Mouse (Mus musculus): Measurements from ENCODE around the gene Faap24. TPM values are rescaled to one million over a fixed set of nuclear protein-coding genes. Genes with fewer than 3 reads are reported as not detected.

Gene Faap24
- polyA plus RNA-seq (2015; fragmentation: Nextera tagmentation; extraction: Ambion mirVana) = 15.0 and 17.1 TPM in 2 replicates

DNA sequence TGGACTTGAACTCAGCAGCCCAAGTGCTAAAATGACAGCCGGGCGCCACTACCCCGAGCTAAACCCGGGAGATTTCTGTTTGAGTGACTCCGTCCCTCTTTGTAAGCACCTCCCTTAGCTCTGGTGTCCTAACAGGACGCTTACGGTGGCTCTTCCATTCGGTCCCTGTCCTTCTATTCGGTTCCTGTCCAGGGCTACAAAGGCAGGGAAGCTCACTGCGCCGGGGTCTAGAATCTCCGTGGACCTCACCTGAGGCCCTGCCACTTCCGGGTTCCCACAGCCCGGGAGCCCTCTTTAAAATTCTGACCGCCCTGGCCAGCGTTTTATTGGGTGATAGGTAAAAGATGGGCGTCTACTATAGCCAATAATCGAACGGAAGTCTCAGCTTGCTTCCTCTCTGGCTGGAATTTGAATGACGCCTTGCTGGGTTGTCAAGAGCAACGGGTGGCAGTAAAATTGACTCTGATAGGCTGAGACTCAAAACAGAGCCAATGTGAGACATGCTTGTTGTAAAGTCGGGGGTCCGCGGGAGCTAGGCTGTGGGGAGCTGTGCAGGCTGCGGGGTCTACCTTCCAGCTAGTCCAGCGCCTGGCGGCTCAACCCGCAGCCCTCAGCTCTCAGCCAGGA lies at the start of gene Faap24, which contains the start of gene Cep89:
Faap24 (minus strand) TSS at position 295 of the 627 bp plus-strand sequence.
Cep89 (plus strand) TSS at position 494 of the 627 bp plus-strand sequence.
- peak; percentile 95 for ATAC-seq (ENCODE audit: low read depth)
- Histone ChIP-seq H3K4me3 (ENCODE audit: low read depth, low read length) (peak within 1 kb of the TSS; percentile 86), H3K27ac (ENCODE audit: low read length) (peak within 1 kb of the TSS; percentile 71), H3K36me3 (ENCODE audit: control insufficient read depth, insufficient read depth) (peaks cover 17% of the 10 kb centered on the region), H3K9ac (ENCODE audit: low read depth, low read length) (peak within 1 kb of the TSS; percentile 79), H3K27me3 (ENCODE audit: control insufficient read depth, insufficient read depth, low read depth, low read length) (no peaks in the 10 kb centered on the region), H3K9me3 (replicated peaks; ENCODE audit: control insufficient read depth, low read length) (no peaks in the 10 kb centered on the region), H3K4me2 (ENCODE audit: low read depth, low read length) (peak within 1 kb of the TSS; percentile 79), H3K4me1 (ENCODE audit: control insufficient read depth, low read depth, low read length) (peaks cover 22% of the 10 kb centered on the region)
- under 1% methylated on average over 28 of the region's 28 CpGs for WGBS (ENCODE audit: insufficient replicate concordance)

DNA sequence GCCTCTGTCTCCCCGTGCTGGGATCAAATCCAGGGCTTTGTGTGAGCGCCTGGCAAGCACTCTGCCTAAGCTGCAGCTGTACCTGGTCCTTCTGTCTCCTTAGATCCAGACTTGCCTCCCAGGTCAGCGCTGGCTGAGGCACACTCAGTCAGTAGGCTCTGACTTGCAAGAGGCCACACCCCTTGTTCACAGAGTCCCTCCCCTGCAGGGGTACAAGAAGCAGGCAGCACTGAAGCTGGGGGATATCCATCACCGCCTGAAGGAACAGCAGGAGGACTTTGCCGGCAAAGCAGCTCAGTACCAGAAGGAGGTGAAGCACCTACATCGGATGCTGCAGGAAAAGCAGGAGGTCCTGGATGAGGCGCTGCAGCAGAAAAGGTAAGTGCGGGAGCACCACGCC lies 38.6 kb upstream of the Faap24 start:
- WGBS (ENCODE audit: insufficient replicate concordance) = 76% methylated on average over 9 of the region's 9 CpGs

DNA sequence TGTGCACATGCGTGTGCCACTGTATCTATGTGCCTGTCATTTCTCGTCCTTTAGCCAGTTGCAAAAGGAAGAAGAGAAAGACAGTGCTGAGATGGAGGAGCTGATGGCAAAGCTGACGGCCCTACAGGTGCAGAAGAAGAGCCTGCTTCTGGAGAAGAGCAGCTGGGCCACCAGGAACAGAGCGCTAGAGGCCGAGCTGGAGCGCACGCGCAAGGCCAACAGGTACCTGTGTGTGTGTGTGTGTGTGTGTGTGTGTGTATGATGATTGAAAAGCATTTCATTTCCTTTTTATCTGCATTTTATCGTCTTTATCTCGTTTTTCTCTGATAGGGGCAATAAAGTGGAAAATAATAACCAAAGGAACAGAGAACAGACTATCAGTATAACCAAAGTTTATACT lies 31.5 kb upstream of the Faap24 start:
- ATAC-seq (ENCODE audit: low read depth) = no peak
- no peaks in the 10 kb centered on the region for H3K9me3 ChIP-seq (replicated peaks; ENCODE audit: control insufficient read depth, low read length)
- H3K4me1 ChIP-seq (ENCODE audit: control insufficient read depth, low read depth, low read length) = no peaks in the 10 kb centered on the region
- 78% methylated on average over 10 of the region's 10 CpGs for WGBS (ENCODE audit: insufficient replicate concordance)
- no peak overlapping the region for H3K27ac ChIP-seq (ENCODE audit: low read length)
- no peaks in the 10 kb centered on the region for H3K27me3 ChIP-seq (ENCODE audit: control insufficient read depth, insufficient read depth, low read depth, low read length)
- H3K4me2 ChIP-seq (ENCODE audit: low read depth, low read length) = no peak overlapping the region
- peaks cover 22% of the 10 kb centered on the region for H3K36me3 ChIP-seq (ENCODE audit: control insufficient read depth, insufficient read depth)
- H3K9ac ChIP-seq (ENCODE audit: low read depth, low read length) = no peak overlapping the region
- H3K4me3 ChIP-seq (ENCODE audit: low read depth, low read length) = no peak overlapping the region

More for the DNA sequence above, 38.6 kb upstream of the Faap24 start:
- H3K27ac ChIP-seq (ENCODE audit: low read length) = no peak overlapping the region
- no peak overlapping the region for H3K9ac ChIP-seq (ENCODE audit: low read depth, low read length)
- H3K27me3 ChIP-seq (ENCODE audit: control insufficient read depth, insufficient read depth, low read depth, low read length) = no peaks in the 10 kb centered on the region
- no peak for ATAC-seq (ENCODE audit: low read depth)
- no peak overlapping the region for H3K4me3 ChIP-seq (ENCODE audit: low read depth, low read length)
- peaks cover 22% of the 10 kb centered on the region for H3K36me3 ChIP-seq (ENCODE audit: control insufficient read depth, insufficient read depth)
- no peak overlapping the region for H3K4me2 ChIP-seq (ENCODE audit: low read depth, low read length)
- H3K4me1 ChIP-seq (ENCODE audit: control insufficient read depth, low read depth, low read length) = no peaks in the 10 kb centered on the region
- H3K9me3 ChIP-seq (replicated peaks; ENCODE audit: control insufficient read depth, low read length) = no peaks in the 10 kb centered on the region

DNA sequence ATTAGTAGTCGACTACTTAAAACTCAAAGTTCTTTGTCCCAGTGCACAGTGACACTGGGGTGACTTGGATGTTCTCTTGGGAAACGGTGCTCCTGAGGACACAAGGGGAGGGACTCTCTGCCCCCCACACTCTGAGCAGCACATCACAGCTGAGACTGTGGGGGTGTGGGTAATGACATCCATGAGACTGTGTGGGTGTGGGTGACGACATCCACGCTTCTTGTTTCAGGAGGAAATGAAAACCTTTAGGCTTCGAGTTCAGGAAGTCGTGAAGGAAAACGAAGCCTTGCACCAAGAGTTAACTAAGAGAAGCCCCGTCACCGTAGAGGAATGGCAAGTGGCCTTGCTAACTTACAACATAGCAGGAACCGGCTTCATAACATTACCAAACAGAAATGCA lies 26.4 kb upstream of the Faap24 start:
- Histone ChIP-seq H3K27ac (ENCODE audit: low read length) (no peak overlapping the region), H3K27me3 (ENCODE audit: control insufficient read depth, insufficient read depth, low read depth, low read length) (no peaks in the 10 kb centered on the region), H3K4me2 (ENCODE audit: low read depth, low read length) (no peak overlapping the region), H3K9me3 (replicated peaks; ENCODE audit: control insufficient read depth, low read length) (no peaks in the 10 kb centered on the region), H3K4me3 (ENCODE audit: low read depth, low read length) (no peak overlapping the region), H3K9ac (ENCODE audit: low read depth, low read length) (no peak overlapping the region), H3K36me3 (ENCODE audit: control insufficient read depth, insufficient read depth) (peaks cover 5% of the 10 kb centered on the region; the same call in 1 of the 2 replicates), H3K4me1 (ENCODE audit: control insufficient read depth, low read depth, low read length) (no peaks in the 10 kb centered on the region)
- 74% methylated on average over 10 of the region's 10 CpGs for WGBS (ENCODE audit: insufficient replicate concordance)
- no peak for ATAC-seq (ENCODE audit: low read depth)

DNA sequence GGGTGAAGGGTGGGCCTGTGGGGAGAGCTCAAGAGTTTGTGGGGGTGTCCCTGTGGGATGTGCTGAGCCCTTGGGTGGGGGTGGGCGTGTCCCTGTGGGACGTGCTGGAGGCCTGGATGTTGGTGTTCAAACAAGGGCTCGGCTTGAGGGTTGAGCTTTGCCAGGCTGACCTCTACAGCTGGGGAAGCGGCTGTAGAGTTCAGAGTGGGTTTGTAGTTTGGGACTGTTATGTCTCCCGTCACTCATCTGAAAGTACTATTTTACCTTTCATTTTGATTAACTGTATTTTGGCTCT lies 20.0 kb upstream of the Faap24 start:
- H3K27ac ChIP-seq (ENCODE audit: low read length) = no peak overlapping the region
- H3K36me3 ChIP-seq (ENCODE audit: control insufficient read depth, insufficient read depth) = peaks cover 2% of the 10 kb centered on the region; the same call in 1 of the 2 replicates
- no peak for ATAC-seq (ENCODE audit: low read depth)
- no peaks in the 10 kb centered on the region for H3K27me3 ChIP-seq (ENCODE audit: control insufficient read depth, insufficient read depth, low read depth, low read length)
- H3K4me1 ChIP-seq (ENCODE audit: control insufficient read depth, low read depth, low read length) = no peaks in the 10 kb centered on the region
- no peak overlapping the region for H3K4me3 ChIP-seq (ENCODE audit: low read depth, low read length)
- no peak overlapping the region for H3K4me2 ChIP-seq (ENCODE audit: low read depth, low read length)
- WGBS (ENCODE audit: insufficient replicate concordance) = 64% methylated on average over 5 of the region's 5 CpGs
- H3K9me3 ChIP-seq (replicated peaks; ENCODE audit: control insufficient read depth, low read length) = no peaks in the 10 kb centered on the region
- H3K9ac ChIP-seq (ENCODE audit: low read depth, low read length) = no peak overlapping the region

DNA sequence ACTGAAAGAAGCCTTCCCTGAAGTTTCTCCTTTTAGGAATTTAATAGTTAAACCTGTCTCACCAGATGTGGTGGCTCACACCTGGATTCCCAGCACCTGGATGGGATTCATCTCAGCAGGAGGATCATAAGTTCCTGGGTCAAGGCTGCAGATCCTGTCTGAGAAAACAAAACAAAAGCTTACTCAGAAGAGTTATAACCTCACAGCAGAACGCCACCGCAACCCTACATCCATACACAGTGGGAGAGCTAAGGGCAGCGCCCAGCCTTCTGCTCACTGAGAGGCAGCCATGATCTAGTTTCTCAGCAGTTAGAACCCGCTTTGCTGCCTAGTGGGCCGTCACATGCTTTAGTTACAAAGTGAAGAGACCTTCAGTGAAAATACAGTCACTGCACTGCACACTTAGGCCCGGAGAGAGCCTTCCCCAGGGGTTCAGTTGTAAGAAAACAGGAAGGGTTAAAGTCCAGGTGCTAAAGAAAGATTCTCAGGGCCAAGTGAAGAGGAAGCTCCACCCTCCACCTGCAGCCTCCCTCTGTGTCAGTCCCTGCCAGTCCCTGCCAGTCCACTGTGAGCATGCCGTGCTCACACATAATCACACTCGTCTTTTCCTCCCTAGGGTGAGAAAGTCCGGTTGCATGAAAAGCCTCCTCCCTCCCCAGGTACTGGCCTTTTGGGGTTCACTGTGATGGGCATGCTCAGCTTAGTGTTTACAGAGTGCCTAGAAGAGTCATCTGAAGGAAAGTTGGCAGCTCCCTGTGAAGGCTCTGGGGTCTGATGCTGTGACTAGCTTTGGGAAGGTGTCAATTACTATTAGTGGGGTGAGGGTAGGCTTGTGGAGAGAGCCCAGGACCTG lies 19.4 kb upstream of the Faap24 start:
- Histone ChIP-seq H3K36me3 (ENCODE audit: control insufficient read depth, insufficient read depth) (peaks cover 2% of the 10 kb centered on the region; the same call in 1 of the 2 replicates), H3K27me3 (ENCODE audit: control insufficient read depth, insufficient read depth, low read depth, low read length) (no peaks in the 10 kb centered on the region), H3K9ac (ENCODE audit: low read depth, low read length) (no peak overlapping the region), H3K27ac (ENCODE audit: low read length) (no peak overlapping the region), H3K4me2 (ENCODE audit: low read depth, low read length) (no peak overlapping the region), H3K9me3 (replicated peaks; ENCODE audit: control insufficient read depth, low read length) (no peaks in the 10 kb centered on the region), H3K4me1 (ENCODE audit: control insufficient read depth, low read depth, low read length) (no peaks in the 10 kb centered on the region), H3K4me3 (ENCODE audit: low read depth, low read length) (no peak overlapping the region)
- WGBS (ENCODE audit: insufficient replicate concordance) = 77% methylated on average over 9 of the region's 9 CpGs
- no peak for ATAC-seq (ENCODE audit: low read depth)

DNA sequence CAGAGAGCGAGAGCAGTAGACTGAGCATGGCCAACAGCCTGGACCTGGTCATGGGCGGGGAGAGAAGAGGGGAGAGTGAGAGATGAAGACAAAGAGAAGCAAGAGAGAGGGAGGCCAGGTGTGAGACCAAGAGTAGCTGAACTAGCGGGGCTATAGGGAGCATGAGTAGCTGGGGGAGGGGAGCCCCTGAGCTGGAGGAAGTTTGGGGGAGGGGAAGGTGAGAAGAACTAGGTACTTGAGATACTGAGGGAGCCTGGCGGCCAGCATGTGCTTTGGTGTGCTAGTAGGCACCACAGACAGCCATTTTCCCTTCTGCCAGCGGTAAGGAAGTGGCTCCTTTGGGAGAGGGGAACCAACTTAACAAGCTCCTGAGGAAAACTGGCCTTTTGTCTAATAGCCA lies 18.6 kb upstream of the Faap24 start:
- H3K27ac ChIP-seq (ENCODE audit: low read length) = no peak overlapping the region
- no peak overlapping the region for H3K4me2 ChIP-seq (ENCODE audit: low read depth, low read length)
- H3K9ac ChIP-seq (ENCODE audit: low read depth, low read length) = no peak overlapping the region
- 71% methylated on average over 5 of the region's 5 CpGs for WGBS (ENCODE audit: insufficient replicate concordance)
- ATAC-seq (ENCODE audit: low read depth) = no peak
- no peak overlapping the region for H3K4me3 ChIP-seq (ENCODE audit: low read depth, low read length)
- no peaks in the 10 kb centered on the region for H3K4me1 ChIP-seq (ENCODE audit: control insufficient read depth, low read depth, low read length)
- peaks cover 3% of the 10 kb centered on the region for H3K36me3 ChIP-seq (ENCODE audit: control insufficient read depth, insufficient read depth)
- H3K27me3 ChIP-seq (ENCODE audit: control insufficient read depth, insufficient read depth, low read depth, low read length) = no peaks in the 10 kb centered on the region
- H3K9me3 ChIP-seq (replicated peaks; ENCODE audit: control insufficient read depth, low read length) = no peaks in the 10 kb centered on the region

DNA sequence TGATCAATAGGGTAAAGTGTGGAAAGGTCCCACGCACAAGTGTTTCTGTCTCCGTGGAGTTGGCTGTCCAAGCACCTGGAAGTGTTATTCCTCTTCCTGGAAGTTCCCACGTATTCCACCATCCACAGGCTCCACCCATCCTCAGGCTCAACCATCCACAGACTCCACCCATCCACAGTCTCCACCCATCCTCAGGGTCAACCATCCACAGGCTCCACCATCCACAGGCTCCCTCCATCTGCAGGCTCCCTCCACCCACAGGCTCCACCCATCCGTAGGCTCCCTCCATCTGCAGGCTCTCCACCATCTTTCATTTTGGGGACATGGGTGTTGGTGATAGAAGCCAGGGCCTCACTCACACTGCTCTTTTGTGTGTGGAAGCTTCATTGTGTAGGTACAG lies 4.5 kb upstream of the Faap24 start:
- Histone ChIP-seq H3K27ac (ENCODE audit: low read length) (no peak overlapping the region), H3K4me2 (ENCODE audit: low read depth, low read length) (no peak overlapping the region), H3K9ac (ENCODE audit: low read depth, low read length) (no peak overlapping the region), H3K4me3 (ENCODE audit: low read depth, low read length) (no peak overlapping the region), H3K9me3 (replicated peaks; ENCODE audit: control insufficient read depth, low read length) (no peaks in the 10 kb centered on the region), H3K4me1 (ENCODE audit: control insufficient read depth, low read depth, low read length) (peaks cover 9% of the 10 kb centered on the region), H3K27me3 (ENCODE audit: control insufficient read depth, insufficient read depth, low read depth, low read length) (no peaks in the 10 kb centered on the region), H3K36me3 (ENCODE audit: control insufficient read depth, insufficient read depth) (peaks cover 17% of the 10 kb centered on the region)
- WGBS (ENCODE audit: insufficient replicate concordance) = 79% methylated on average over 4 of the region's 4 CpGs
- ATAC-seq (ENCODE audit: low read depth) = no peak
